Mouse (Mus musculus) ES-E14 (cell line): ENCODE data around the gene Asic2.

ENCODE experiments used
- CHD2 ChIP-seq: IDR thresholded peaks from 2 replicates; pipeline ENCODE4 v1.6.1; 2014; ENCODE audit warnings: mild to moderate bottlenecking, low read depth, low read length, inconsistent platforms
- ZC3H11A ChIP-seq: IDR thresholded peaks from 2 replicates; pipeline ENCODE4 v1.6.1; 2012; ENCODE audit warnings: low read depth, mild to moderate bottlenecking, inconsistent platforms, low read length, borderline replicate concordance

GRCm38 (mm10) chr11:81982191-81982590, 13.9 kb upstream of the Asic2 start:
- TF ChIP-seq CHD2 (no peak), ZC3H11A (no peak)
